Mouse (Mus musculus): Measurements from ENCODE around the gene Batf3.
"Not testable (repeated sequence)": the region's sequence is repeated elsewhere in the genome, so short reads cannot be mapped to it uniquely, and the experiment has no call there.

Batf3 gene

GRCm38 (mm10) chr1:191132934-191133333 is 35.3 kb downstream of the Batf3 start:
- DNase-seq (ENCODE audit: low spot score), result no peak

GRCm38 (mm10) chr1:191135406-191135805 is 37.8 kb downstream of the Batf3 start:
- no peak for DNase-seq (ENCODE audit: low spot score)

- no peak for DNase-seq (ENCODE audit: low spot score)
Observed at GRCm38 (mm10) chr1:191138436-191138835, 40.8 kb downstream of the Batf3 start.

GRCm38 (mm10) chr1:191138874-191139495 is 41.3 kb downstream of the Batf3 start:
- DNase-seq (ENCODE audit: low spot score), result peak; percentile 25

GRCm38 (mm10) chr1:191140983-191141382 is 43.3 kb downstream of the Batf3 start:
- no peak for DNase-seq (ENCODE audit: low spot score)

- DNase-seq (ENCODE audit: low spot score), result not testable (repeated sequence)
Observed at GRCm38 (mm10) chr1:191149489-191149888, 51.8 kb downstream of the Batf3 start.

GRCm38 (mm10) chr1:191150924-191151605 is 53.4 kb downstream of the Batf3 start:
- no peak for DNase-seq (ENCODE audit: low spot score)

GRCm38 (mm10) chr1:191153052-191153451 is 55.4 kb downstream of the Batf3 start:
- DNase-seq (ENCODE audit: low spot score), result no peak

GRCm38 (mm10) chr1:191154314-191154713 is 56.7 kb downstream of the Batf3 start:
- DNase-seq (ENCODE audit: low spot score), result no peak
